23 mouse cellular contexts compared by ENCODE assay signal in the genomic region with DNA sequence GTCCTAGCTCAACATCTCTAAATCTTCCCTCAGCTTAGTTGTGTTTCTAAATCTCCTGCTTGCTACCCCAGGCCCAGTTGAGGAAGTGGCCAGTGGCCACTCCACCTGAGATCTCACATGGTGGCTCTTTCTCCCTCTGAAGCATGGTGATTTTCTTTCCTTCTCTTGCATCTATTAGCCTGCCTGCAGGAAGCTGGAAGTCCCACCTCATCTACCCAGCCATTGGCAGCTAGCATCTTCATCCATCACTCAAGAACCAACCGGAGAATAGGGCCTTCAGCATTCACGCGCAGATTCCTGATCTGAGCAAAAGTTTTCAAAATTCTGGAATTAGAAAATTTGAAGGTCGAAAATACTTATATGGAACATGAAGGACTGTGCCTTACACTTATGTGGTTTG.
DNase-seq lines count a peak whose midpoint lies in the region; ATAC-seq and TF ChIP-seq lines count a peak whose summit lies in the region.
"Had no signal": no experiment of that assay in that cellular context is flagged by ENCODE, and none has a peak within 500 bp of the region (broad histone marks: within the 10 kb centered on the region; RNA-seq: fewer than 3 reads in every experiment).

No protein-coding gene starts in this region.

- DNase-seq in heart, adult 11 months: peak; percentile 72
- DNase-seq in heart, postnatal 36 days: no peak
- no peak for DNase-seq in stomach, postnatal 0 days (ENCODE audit: low spot score)
- DNase-seq in hindbrain, embryonic 10.5 days (ENCODE audit: low spot score): no peak
- DNase-seq: adrenal gland, adult 8-10 months; adrenal gland, postnatal 36 days; B cell, adult 2 months; cerebellum, adult 2 months; gastrocnemius, postnatal 10 days; heart, adult 2 months; heart, postnatal 4 days had no signal

- no peak for ATAC-seq in stomach, embryonic 14.5 days (ENCODE audit: insufficient number of reproducible peaks, insufficient read depth, low FRiP score, low read depth)
- no peak for ATAC-seq in stomach, postnatal 0 days (ENCODE audit: low FRiP score, low TSS enrichment)
- ATAC-seq in limb, embryonic 13.5 days (ENCODE audit: low FRiP score, low read depth): no peak
- no peak for ATAC-seq in kidney, embryonic 14.5 days (ENCODE audit: low FRiP score, low TSS enrichment)
- ATAC-seq: CD4-positive, CD25-positive, alpha-beta regulatory T cell, adult 4 months; forebrain, embryonic 15.5 days; hindbrain, postnatal 0 days; intestine, embryonic 15.5 days had no signal

- TF ChIP-seq EP300 in stomach, postnatal 0 days (optimal IDR thresholded peaks at IDR 0.05): no peak

- WGBS in stomach, embryonic 14.5 days: 95% methylated on average over 4 of the region's 4 CpGs
- 91% methylated on average over 4 of the region's 4 CpGs for WGBS in stomach, postnatal 0 days
- 96% methylated on average over 4 of the region's 4 CpGs for WGBS in limb, embryonic 13.5 days
- 96% methylated on average over 4 of the region's 4 CpGs for WGBS in hindbrain, embryonic 10.5 days
- WGBS in kidney, embryonic 14.5 days: 94% methylated on average over 4 of the region's 4 CpGs

- H3K36me3 ChIP-seq in stomach, embryonic 14.5 days (ENCODE audit: control insufficient read depth, insufficient read depth, low read length): no peaks in the 10 kb centered on the region
- no peaks in the 10 kb centered on the region for H3K36me3 ChIP-seq in stomach, postnatal 0 days (ENCODE audit: control insufficient read depth, insufficient read depth, low read length)
- no peaks in the 10 kb centered on the region for H3K36me3 ChIP-seq in limb, embryonic 13.5 days
- H3K36me3 ChIP-seq in hindbrain, embryonic 10.5 days: no peaks in the 10 kb centered on the region
- no peaks in the 10 kb centered on the region for H3K36me3 ChIP-seq in kidney, embryonic 14.5 days (ENCODE audit: control insufficient read depth, insufficient read depth, low read length)
- H3K36me3 ChIP-seq: forebrain, embryonic 10.5 days; forebrain, embryonic 15.5 days; G1E; heart, embryonic 12.5 days; hindbrain, embryonic 13.5 days; intestine, embryonic 15.5 days had no signal

- H3K4me1 ChIP-seq in stomach, embryonic 14.5 days (ENCODE audit: control insufficient read depth, insufficient read depth, low read length): peaks cover 17% of the 10 kb centered on the region
- H3K4me1 ChIP-seq in stomach, postnatal 0 days (replicated peaks; ENCODE audit: control insufficient read depth, insufficient read depth): peaks cover 9% of the 10 kb centered on the region
- peaks cover 61% of the 10 kb centered on the region for H3K4me1 ChIP-seq in limb, embryonic 13.5 days
- H3K4me1 ChIP-seq in hindbrain, embryonic 10.5 days (replicated peaks): peaks cover 29% of the 10 kb centered on the region
- H3K4me1 ChIP-seq in kidney, embryonic 14.5 days (ENCODE audit: control insufficient read depth, insufficient read depth, low read length): peaks cover 35% of the 10 kb centered on the region

- intact Hi-C loops in heart, postnatal 36 days (cut with DNase I): loop anchor here (5.0 kb wide), 1 partner anchor 77 kb away; the partner anchor contains the start of gene Boc

- H3K9me3 ChIP-seq in stomach, embryonic 14.5 days (ENCODE audit: control insufficient read depth, low read depth, low read length): no peaks in the 10 kb centered on the region
- H3K9me3 ChIP-seq in stomach, postnatal 0 days (ENCODE audit: control insufficient read depth, low read length): no peaks in the 10 kb centered on the region
- H3K9me3 ChIP-seq in limb, embryonic 13.5 days: no peaks in the 10 kb centered on the region
- H3K9me3 ChIP-seq in hindbrain, embryonic 10.5 days: no peaks in the 10 kb centered on the region
- H3K9me3 ChIP-seq in kidney, embryonic 14.5 days (ENCODE audit: control insufficient read depth, low read length): no peaks in the 10 kb centered on the region
- H3K9me3 ChIP-seq: forebrain, embryonic 10.5 days; forebrain, embryonic 15.5 days; G1E; heart, embryonic 12.5 days; hindbrain, embryonic 13.5 days; intestine, embryonic 15.5 days had no signal

- H3K9ac ChIP-seq in stomach, embryonic 14.5 days (replicated peaks; ENCODE audit: low read depth, low read length): no peak overlapping the region
- H3K9ac ChIP-seq in stomach, postnatal 0 days (ENCODE audit: low read length): no peak overlapping the region
- H3K9ac ChIP-seq in limb, embryonic 13.5 days: no peak overlapping the region
- no peak overlapping the region for H3K9ac ChIP-seq in kidney, embryonic 14.5 days (ENCODE audit: low read depth, low read length)
- H3K9ac ChIP-seq: forebrain, embryonic 15.5 days; heart, embryonic 12.5 days; hindbrain, embryonic 13.5 days; intestine, embryonic 15.5 days had no signal

- no peak overlapping the region for H3K4me3 ChIP-seq in stomach, embryonic 14.5 days (ENCODE audit: low read depth, low read length)
- no peak overlapping the region for H3K4me3 ChIP-seq in stomach, postnatal 0 days (ENCODE audit: low read depth, low read length)
- no peak overlapping the region for H3K4me3 ChIP-seq in limb, embryonic 13.5 days
- no peak overlapping the region for H3K4me3 ChIP-seq in hindbrain, embryonic 10.5 days
- H3K4me3 ChIP-seq in kidney, embryonic 14.5 days (ENCODE audit: low read length): no peak overlapping the region
- H3K4me3 ChIP-seq: erythroblast, embryonic 14.5 days; forebrain, embryonic 10.5 days; forebrain, embryonic 15.5 days; heart, adult 2 months; heart, embryonic 12.5 days; hindbrain, embryonic 13.5 days; intestine, embryonic 15.5 days had no signal

- TF ChIP-seq CTCF in stomach, postnatal 0 days (IDR thresholded peaks at IDR 0.05; ENCODE audit: low read depth): no peak

- peak overlapping the region; percentile 36; the same call in 1 of the 2 replicates for H3K27ac ChIP-seq in stomach, embryonic 14.5 days (ENCODE audit: low read length)
- H3K27ac ChIP-seq in stomach, postnatal 0 days (replicated peaks): no peak overlapping the region
- H3K27ac ChIP-seq in limb, embryonic 13.5 days: peak overlapping the region; percentile 59; the same call in 1 of the 2 replicates
- no peak overlapping the region for H3K27ac ChIP-seq in hindbrain, embryonic 10.5 days
- no peak overlapping the region for H3K27ac ChIP-seq in kidney, embryonic 14.5 days (ENCODE audit: low read depth, low read length)
- H3K27ac ChIP-seq: forebrain, embryonic 10.5 days; heart, adult 2 months; hindbrain, embryonic 13.5 days; hindbrain, postnatal 0 days had no signal

- no peaks in the 10 kb centered on the region for H3K27me3 ChIP-seq in stomach, embryonic 14.5 days (ENCODE audit: control insufficient read depth, insufficient read depth, low read length)
- H3K27me3 ChIP-seq in stomach, postnatal 0 days (ENCODE audit: control insufficient read depth, insufficient read depth, low read length): no peaks in the 10 kb centered on the region
- no peaks in the 10 kb centered on the region for H3K27me3 ChIP-seq in limb, embryonic 13.5 days
- H3K27me3 ChIP-seq in hindbrain, embryonic 10.5 days (ENCODE audit: insufficient read depth, poor library complexity, severe bottlenecking): no peaks in the 10 kb centered on the region
- no peaks in the 10 kb centered on the region for H3K27me3 ChIP-seq in kidney, embryonic 14.5 days (ENCODE audit: control insufficient read depth, insufficient read depth, low read length)
- H3K27me3 ChIP-seq: forebrain, embryonic 15.5 days; heart, embryonic 12.5 days; hindbrain, embryonic 13.5 days; intestine, embryonic 15.5 days had no signal

- H3K4me2 ChIP-seq in stomach, embryonic 14.5 days (replicated peaks; ENCODE audit: low read depth, low read length): no peak overlapping the region
- no peak overlapping the region for H3K4me2 ChIP-seq in stomach, postnatal 0 days (replicated peaks; ENCODE audit: low read depth)
- H3K4me2 ChIP-seq in limb, embryonic 13.5 days (replicated peaks): no peak overlapping the region
- H3K4me2 ChIP-seq in kidney, embryonic 14.5 days (replicated peaks; ENCODE audit: low read depth, low read length): no peak overlapping the region
- H3K4me2 ChIP-seq: forebrain, embryonic 15.5 days; heart, embryonic 12.5 days; hindbrain, embryonic 13.5 days; intestine, embryonic 15.5 days had no signal

Comparison
In these comparisons a context has a peak if more than half of its experiments do, and no peak if none do; other contexts are left out.
1. H3K27ac ChIP-seq: peak in stomach, embryonic 14.5 days (single experiment) and limb, embryonic 13.5 days (single experiment); none in stomach, postnatal 0 days (single experiment), hindbrain, embryonic 10.5 days (single experiment) and kidney, embryonic 14.5 days (single experiment).